Mouse (Mus musculus): ENCODE results near the gene Rcc2. TPM values are rescaled to one million over a fixed set of nuclear protein-coding genes. Genes with fewer than 3 reads are reported as not detected.

Gene Rcc2
- total and polyA plus RNA-seq, 3 experiments, result 254 to 427 (median 270) TPM

GRCm38 (mm10) chr4:140684881-140685303, 15.4 kb upstream of the Rcc2 start:
- DNase-seq (ENCODE audit: low read depth, low spot score), result no peak
- Histone ChIP-seq H3K9me3 (replicated peaks; ENCODE audit: insufficient read depth, low read length) (no peaks in the 10 kb centered on the region), H3K9ac (ENCODE audit: control insufficient read depth, low read depth, low read length, poor library complexity, severe bottlenecking) (peak overlapping the region; percentile 76), H3K27ac (ENCODE audit: control insufficient read depth, low read depth, low read length) (peak overlapping the region; percentile 85), H3K36me3 (ENCODE audit: control insufficient read depth in 1 of 2, insufficient read depth in 2 of 2, low read length in 2 of 2) (peaks cover 0 to 20% of the 10 kb centered on the region in 2 experiments; a peak in 2 of 4 replicates), H3K27me3 (ENCODE audit: control insufficient read depth in 1 of 2, insufficient read depth in 2 of 2, low read length in 2 of 2) (no peaks in the 10 kb centered on the region), H3K4me3 (ENCODE audit: control insufficient read depth in 1 of 2, insufficient read depth in 1 of 2, low read depth in 2 of 2, low read length in 2 of 2) (peak overlapping the region; percentile 3 to 27), H3K4me1 (ENCODE audit: control insufficient read depth in 1 of 2, insufficient read depth in 2 of 2, low read length in 2 of 2) (peaks cover 8 to 24% of the 10 kb centered on the region in 2 experiments), H3K79me2 (ENCODE audit: control insufficient read depth, insufficient read depth, low read length, poor library complexity) (no peaks in the 10 kb centered on the region)
- no peak for TF ChIP-seq HCFC1 (IDR thresholded peaks at IDR 0.05; ENCODE audit: low read depth, low read length)
- no peak for TF ChIP-seq ELF1 (IDR thresholded peaks at IDR 0.05; ENCODE audit: low read depth, low read length)
- TF ChIP-seq POLR2A (IDR thresholded peaks at IDR 0.05; ENCODE audit: control insufficient read depth in 1 of 2, insufficient read depth in 1 of 2, low read depth in 1 of 2, low read length in 2 of 2, poor library complexity in 1 of 2), result peak in 1 of 2 experiments; percentile 22; a peak in 1 of 4 replicates
- no peak for TF ChIP-seq MYB (IDR thresholded peaks at IDR 0.05; ENCODE audit: low read depth, low read length)
- no peak for TF ChIP-seq MXI1 (IDR thresholded peaks at IDR 0.05; ENCODE audit: low read depth, low read length)
- 0 out of 2 replicates have a peak, but pooled peaks have one; percentile 2 for TF ChIP-seq TCF12 (IDR thresholded peaks at IDR 0.05; ENCODE audit: low read depth, low read length)
- TF ChIP-seq GATA1 (IDR thresholded peaks at IDR 0.05; ENCODE audit: low read depth, low read length), result no peak
- TF ChIP-seq MEF2A (IDR thresholded peaks at IDR 0.05; ENCODE audit: extremely low read depth, insufficient replicate concordance, low read depth, low read length, poor library complexity, severe bottlenecking), result no peak
- no peak for TF ChIP-seq ETS1 (IDR thresholded peaks at IDR 0.05; ENCODE audit: low read depth, low read length)
- TF ChIP-seq TBP (IDR thresholded peaks at IDR 0.05; ENCODE audit: low read depth, low read length), result peak; percentile 7
- TF ChIP-seq CTCF (IDR thresholded peaks at IDR 0.05 in 2 of 3, conservative IDR thresholded peaks at IDR 0.05 in 1 of 3; ENCODE audit: control insufficient read depth in 1 of 3, insufficient read depth in 1 of 3, low read depth in 2 of 3, low read length in 3 of 3, poor library complexity in 1 of 3, severe bottlenecking in 1 of 3), result peak in 2 of 3 experiments; percentile 17 to 38; a peak in 3 of 6 replicates
- no peak for TF ChIP-seq USF2 (IDR thresholded peaks at IDR 0.05; ENCODE audit: borderline replicate concordance in 1 of 2, insufficient read depth in 1 of 2, low read depth in 1 of 2, low read length in 2 of 2)

- peak; percentile 11 for DNase-seq (ENCODE audit: low read depth, low spot score)
- no peak for TF ChIP-seq GABPA (IDR thresholded peaks at IDR 0.05; ENCODE audit: low read depth, low read length)
- no peak for TF ChIP-seq MYC (IDR thresholded peaks at IDR 0.05; ENCODE audit: low read depth, low read length)
- no peak for TF ChIP-seq RAD21 (IDR thresholded peaks at IDR 0.05; ENCODE audit: low read depth, low read length)
- no peak for TF ChIP-seq BHLHE40 (IDR thresholded peaks at IDR 0.05; ENCODE audit: borderline replicate concordance, low read depth, low read length)
- no peak for TF ChIP-seq POLR2AphosphoS2 (IDR thresholded peaks at IDR 0.05; ENCODE audit: low read length)
- TF ChIP-seq MAFK (IDR thresholded peaks at IDR 0.05; ENCODE audit: borderline replicate concordance, low read depth, low read length), result no peak
- H3K9ac ChIP-seq (ENCODE audit: control insufficient read depth, low read depth, low read length, poor library complexity, severe bottlenecking), result no peak overlapping the region
- peaks cover 0 to 34% of the 10 kb centered on the region in 2 experiments; a peak in 2 of 4 replicates for H3K36me3 ChIP-seq (ENCODE audit: control insufficient read depth in 1 of 2, insufficient read depth in 2 of 2, low read length in 2 of 2)
- H3K79me2 ChIP-seq (ENCODE audit: control insufficient read depth, insufficient read depth, low read length, poor library complexity), result no peaks in the 10 kb centered on the region
- H3K9me3 ChIP-seq (replicated peaks; ENCODE audit: insufficient read depth, low read length), result no peaks in the 10 kb centered on the region
- H3K27ac ChIP-seq (ENCODE audit: control insufficient read depth, low read depth, low read length), result no peak overlapping the region
- H3K27me3 ChIP-seq (ENCODE audit: control insufficient read depth in 1 of 2, insufficient read depth in 2 of 2, low read length in 2 of 2), result no peaks in the 10 kb centered on the region
- no peak overlapping the region for H3K4me3 ChIP-seq (ENCODE audit: control insufficient read depth in 1 of 2, insufficient read depth in 1 of 2, low read depth in 2 of 2, low read length in 2 of 2)
- H3K4me1 ChIP-seq (ENCODE audit: control insufficient read depth in 1 of 2, insufficient read depth in 2 of 2, low read length in 2 of 2), result peaks cover 15 to 48% of the 10 kb centered on the region in 2 experiments
These were observed 12.1 kb upstream of the Rcc2 start for GRCm38 (mm10) chr4:140688044-140688825.
